Mouse (Mus musculus) ovary, adult 18-20 months (tissue): Measurements from ENCODE around the gene Cyb5b.
"Not testable (repeated sequence)": the region's sequence is repeated elsewhere in the genome, so short reads cannot be mapped to it uniquely, and the experiment has no call there.

Experiments
- DNase-seq: peaks from one replicate; pipeline ENCODE4 v3.0.0; 2022; ENCODE audit warnings: low spot score, mixed read lengths

Cyb5b gene

GRCm38 (mm10) chr8:107150404-107151157 lies at the start of gene Cyb5b:
Cyb5b (plus strand) TSS chr8:107150640.
- DNase-seq = peak; percentile 89

DNA sequence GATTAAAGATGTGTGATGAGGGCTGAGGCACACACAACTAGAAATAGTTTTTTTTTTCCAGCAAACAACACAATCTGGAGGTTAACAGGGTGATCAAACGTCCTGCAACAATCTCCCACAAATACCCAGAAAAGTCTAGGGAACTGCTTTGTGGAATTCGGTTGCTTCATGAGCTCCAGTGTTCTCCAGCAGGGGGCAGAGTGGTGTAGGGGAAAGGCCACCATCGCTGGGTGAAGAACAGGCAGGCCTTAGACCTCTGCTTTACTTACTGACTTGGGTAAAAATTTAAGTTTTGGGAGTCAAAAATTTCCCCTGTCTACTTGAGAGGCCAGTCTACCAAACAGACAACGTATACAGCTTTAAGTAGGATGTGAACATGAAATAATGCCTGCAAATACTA lies 45.9 kb upstream of the Cyb5b start:
- DNase-seq = peak; percentile 43

DNA sequence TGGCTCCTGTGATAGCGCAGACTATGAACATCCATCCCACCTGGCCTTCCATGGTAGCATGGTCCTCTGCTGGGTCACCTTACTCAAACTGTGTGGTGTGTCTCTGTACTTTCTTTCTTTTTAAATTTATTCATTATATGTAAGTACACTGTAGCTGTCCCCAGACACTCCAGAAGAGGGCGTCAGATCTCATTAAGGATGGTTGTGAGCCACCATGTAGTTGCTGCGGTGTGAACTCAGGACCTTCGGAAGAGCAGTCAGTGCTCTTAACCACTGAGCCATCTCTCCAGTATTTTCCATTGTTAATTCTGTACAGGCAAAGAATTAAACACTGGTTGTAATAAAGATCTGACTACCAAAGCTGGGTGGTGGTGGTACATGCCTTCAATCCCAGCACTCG lies 42.4 kb upstream of the Cyb5b start:
- DNase-seq = not testable (repeated sequence)

GRCm38 (mm10) chr8:107108978-107109720 lies 41.3 kb upstream of the Cyb5b start:
- DNase-seq = no peak

DNA sequence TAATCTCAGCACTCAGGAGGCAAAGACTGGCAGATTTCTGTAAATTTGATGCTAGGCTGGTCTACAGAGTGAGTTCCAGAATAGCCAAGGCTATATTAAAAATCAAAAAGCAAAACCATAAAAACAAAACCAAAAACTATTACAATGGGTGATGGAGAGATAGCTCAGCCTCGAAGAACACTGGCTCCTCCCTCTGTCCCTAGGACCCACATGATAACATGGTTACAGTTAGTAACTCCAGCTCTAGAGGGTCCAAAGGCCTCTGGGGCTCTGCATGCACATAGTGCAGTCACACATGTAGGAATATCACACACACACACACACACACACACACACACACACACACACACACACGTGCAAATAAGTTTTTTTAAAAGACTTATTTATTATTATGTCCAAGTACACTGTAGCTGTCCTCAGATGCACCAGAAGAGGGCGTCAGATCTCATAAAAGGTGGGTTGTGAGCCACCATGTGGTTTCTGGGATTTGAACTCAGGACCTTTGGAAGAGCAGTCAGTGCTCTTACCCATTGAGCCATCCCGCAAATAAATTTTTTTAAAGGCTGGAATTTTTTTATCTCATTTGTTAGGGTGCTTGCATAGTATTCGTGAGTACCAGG lies 40.5 kb upstream of the Cyb5b start:
- no peak for DNase-seq

GRCm38 (mm10) chr8:107110629-107111330 lies 39.7 kb upstream of the Cyb5b start:
- no peak for DNase-seq

DNA sequence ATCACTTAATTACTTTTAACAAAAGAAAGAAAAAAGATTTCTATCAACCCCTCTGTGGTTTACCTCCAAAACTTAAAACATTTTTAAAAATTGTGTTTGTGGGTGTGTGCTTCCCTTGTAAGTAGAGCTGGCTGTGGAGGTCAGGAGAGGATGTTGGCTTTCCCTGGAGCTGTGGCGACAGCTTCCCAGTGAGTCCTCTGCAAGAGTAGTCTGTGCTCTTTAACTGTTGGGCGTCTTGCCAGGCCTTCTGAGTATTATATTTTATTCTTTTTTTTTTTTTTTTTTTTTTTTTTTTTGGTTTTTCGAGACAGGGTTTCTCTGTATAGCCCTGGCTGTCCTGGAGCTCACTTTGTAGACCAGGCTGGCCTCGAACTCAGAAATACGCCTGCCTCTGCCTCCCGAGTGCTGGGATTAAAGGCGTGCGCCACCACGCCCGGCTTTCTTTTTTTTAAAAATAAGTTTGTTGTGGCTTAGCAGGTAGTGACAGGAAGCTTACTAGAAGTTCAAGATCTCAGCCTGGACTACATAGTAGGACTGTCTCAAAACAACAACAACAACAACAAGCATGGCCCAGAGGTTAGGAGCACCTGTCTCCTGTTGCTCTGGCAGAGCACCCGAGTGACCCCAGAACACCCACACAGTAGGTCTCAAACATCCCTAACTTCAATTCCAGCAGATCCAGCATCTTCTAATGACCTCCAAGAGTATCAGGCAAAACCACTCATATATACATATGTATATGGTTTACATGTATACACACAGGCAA lies 38.9 kb upstream of the Cyb5b start:
- no peak for DNase-seq

DNA sequence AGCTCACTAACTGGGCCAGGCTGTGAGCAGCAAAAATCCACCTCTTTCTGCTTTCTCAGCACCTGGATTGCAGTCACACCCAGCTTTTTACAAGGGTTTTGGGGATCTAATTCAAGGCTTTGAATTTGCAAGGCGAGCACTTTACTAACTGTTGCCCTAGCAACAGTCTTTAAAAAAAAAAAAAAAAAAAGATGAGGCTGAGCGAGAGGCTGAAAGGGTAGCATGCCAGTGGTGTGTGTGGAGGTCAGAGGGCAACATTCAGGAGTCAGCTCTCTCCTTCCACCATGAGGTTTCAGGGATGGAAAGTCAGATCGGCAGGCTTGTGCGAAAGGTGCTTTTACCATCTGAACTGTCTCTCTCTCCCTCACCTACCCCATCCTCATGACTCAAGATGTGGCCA lies 37.2 kb upstream of the Cyb5b start:
- no peak for DNase-seq

- no peak for DNase-seq
These were observed 36.1 kb upstream of the Cyb5b start for GRCm38 (mm10) chr8:107114150-107115007.

GRCm38 (mm10) chr8:107115008-107115320 lies 35.5 kb upstream of the Cyb5b start:
- DNase-seq = no peak

DNA sequence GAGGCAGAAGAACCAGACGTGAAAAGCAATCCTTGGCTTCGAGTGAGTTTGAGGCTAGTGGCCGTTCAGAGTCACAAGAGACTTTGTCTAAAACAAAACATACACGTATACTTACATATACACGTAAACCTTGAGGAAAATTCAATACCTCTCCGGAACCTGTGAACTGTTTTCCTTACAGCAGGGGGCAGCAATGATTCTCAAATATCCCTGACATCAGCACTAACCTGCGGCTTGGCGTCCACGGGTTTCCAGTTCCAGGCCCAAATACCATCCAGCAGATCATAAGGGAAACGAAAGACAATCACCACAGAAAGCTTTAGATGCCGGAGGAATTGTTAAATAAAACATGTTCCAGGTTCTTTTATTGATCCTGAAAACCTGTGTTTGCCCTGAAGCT lies 34.4 kb upstream of the Cyb5b start:
- DNase-seq = peak; percentile 62

DNA sequence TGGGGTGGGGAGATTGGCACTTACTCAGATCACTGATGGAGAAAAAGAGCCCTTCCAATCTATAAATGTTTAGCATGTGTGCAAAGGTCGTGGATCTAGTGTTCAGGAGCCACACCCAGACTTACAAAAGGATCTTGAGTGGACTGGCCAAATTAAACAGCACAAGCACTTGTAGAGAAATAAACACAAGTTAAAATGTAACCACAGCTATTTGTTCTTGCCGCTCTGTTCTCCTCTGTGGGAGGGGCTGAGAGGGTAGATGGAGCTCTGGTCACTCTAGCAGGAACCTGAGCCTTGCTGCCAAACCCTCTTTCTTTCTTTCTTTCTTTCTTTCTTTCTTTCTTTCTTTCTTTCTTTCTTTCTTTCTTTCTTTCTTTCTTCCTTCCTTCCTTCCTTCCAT lies 33.4 kb upstream of the Cyb5b start:
- no peak for DNase-seq

DNA sequence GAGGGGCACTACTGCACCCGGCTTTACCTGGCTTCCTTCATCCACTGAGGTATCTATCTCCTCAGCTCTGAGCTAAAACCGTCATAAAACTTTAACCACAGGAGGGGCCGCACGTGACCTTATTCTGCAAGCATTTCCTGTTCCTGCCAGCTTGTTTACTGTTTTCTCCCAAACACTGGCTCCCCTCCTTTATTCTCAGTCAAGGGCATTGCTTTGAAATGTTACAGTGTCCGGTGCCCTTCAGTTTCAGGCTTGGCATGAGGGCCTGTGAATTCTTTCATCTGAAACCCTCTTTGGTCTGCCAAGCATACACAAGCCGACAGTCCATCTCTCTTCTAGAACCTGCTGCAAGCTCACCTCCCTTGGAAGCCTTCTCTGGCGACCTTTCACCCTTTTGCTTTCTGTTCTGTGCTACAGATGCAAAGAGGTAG lies 31.6 kb upstream of the Cyb5b start:
- no peak for DNase-seq

DNA sequence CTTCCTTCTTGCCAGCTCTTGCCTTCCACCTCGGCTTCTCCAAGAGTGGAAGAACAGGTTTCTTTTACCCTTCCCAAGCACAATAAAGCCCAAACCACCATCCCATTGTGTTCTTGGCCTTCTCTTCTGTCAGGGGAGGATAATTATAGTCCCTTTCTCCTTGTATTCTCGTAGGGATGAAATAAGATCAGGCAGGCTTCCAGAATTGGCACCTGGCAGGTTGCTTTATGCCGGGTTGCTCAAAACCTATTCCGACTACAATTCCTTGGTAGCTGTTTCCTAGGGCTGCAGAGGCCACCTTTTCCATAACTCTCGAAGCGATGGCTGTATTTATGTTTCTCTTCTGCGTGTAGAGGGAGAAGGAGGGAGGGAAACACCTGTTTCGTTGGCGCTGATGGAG lies 31.0 kb upstream of the Cyb5b start:
- no peak for DNase-seq

- DNase-seq = no peak
These were observed 29.6 kb upstream of the Cyb5b start for GRCm38 (mm10) chr8:107120806-107121205.

- no peak for DNase-seq
These were observed 28.7 kb upstream of the Cyb5b start for GRCm38 (mm10) chr8:107121681-107122291.

DNA sequence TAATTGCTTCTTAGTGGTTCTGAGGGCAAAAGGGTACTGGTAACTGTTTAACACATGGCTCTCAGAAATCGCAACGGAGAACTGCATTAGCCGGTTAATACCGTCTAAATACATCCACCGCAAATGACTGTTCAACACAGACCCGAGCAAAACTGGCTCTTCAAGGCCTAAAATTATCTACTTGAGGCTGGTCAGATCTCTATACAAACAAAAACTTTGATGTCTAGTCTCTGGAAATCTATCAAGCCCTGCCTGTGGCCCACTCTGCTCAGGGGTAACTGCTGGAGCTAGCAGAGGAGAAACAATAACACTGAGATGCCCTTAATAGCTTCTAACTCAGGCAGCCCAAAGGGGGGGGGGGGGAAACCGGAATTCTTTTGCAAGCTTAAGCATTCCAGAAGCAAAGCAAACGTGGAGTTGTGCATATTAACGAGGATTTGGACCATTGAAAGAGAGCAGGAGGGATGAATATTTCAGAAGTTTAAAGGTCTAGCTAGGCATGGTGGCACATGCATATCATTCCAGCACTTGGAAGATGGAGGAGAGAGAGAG lies 27.3 kb upstream of the Cyb5b start:
- DNase-seq = no peak

GRCm38 (mm10) chr8:107124343-107124742 lies 26.1 kb upstream of the Cyb5b start:
- DNase-seq = no peak

DNA sequence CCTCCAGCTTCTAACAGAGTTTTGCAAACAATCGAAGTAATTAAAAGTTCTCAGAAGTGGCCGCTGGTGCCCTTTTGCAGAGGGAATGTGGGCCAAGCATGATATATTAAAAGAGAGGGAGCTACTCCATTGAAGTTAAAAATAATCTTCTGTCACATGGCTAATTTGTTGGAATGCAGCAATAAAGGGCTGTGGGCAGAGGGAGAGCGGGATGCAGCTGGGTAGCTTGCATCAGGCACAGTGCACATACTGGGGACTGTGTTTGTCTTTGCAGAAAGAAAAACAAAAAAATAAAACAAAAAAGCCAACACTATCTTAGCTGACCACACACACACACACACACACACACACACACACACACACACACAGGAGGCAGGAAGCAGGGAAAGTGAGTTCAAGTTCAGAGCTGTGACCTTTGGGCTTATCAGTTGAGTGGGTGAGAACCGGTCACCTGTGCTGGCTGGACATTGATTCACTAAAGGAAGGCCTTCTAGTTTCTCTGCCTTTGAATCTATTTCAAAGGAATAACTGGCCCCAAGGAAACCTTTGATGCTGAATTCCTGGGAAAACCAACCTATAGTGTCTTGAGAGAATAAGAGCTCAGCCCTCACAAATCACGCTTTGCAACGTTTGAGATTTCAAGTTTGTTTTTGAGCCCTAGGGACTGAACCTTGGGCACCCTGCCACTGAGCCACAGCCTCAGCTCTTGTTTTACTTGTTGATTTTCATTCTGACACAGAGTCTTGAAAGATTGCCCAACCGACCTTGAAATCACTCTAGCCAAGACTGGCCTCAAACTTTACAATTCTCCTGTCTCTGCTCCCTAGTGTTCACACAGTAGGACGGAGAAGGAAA lies 21.0 kb upstream of the Cyb5b start:
- peak; percentile 88 for DNase-seq
